Mouse (Mus musculus) MN1 (cell line): Measurements from ENCODE around the gene Gm128.

Experiments
- DNase-seq: peaks from one replicate; pipeline ENCODE4 v3.0.0-alpha.2; 2016; ENCODE audit warnings: low spot score

The Gm128 gene

GRCm38 (mm10) chr3:95194721-95195135 is 46.7 kb downstream of the Gm128 start:
- no peak for DNase-seq
